Mouse (Mus musculus) CH12F3 (cell line): Measurements from ENCODE around the gene Dok3.

Source experiments
- in situ Hi-C: fragments of 300-500 bp; cut with MboI; formaldehyde crosslinking; loops from 2 replicates; pipeline ENCODE4 v1.14.3; 2020; ENCODE audit warnings: low sequenced_read_pairs

Dok3 gene

DNA sequence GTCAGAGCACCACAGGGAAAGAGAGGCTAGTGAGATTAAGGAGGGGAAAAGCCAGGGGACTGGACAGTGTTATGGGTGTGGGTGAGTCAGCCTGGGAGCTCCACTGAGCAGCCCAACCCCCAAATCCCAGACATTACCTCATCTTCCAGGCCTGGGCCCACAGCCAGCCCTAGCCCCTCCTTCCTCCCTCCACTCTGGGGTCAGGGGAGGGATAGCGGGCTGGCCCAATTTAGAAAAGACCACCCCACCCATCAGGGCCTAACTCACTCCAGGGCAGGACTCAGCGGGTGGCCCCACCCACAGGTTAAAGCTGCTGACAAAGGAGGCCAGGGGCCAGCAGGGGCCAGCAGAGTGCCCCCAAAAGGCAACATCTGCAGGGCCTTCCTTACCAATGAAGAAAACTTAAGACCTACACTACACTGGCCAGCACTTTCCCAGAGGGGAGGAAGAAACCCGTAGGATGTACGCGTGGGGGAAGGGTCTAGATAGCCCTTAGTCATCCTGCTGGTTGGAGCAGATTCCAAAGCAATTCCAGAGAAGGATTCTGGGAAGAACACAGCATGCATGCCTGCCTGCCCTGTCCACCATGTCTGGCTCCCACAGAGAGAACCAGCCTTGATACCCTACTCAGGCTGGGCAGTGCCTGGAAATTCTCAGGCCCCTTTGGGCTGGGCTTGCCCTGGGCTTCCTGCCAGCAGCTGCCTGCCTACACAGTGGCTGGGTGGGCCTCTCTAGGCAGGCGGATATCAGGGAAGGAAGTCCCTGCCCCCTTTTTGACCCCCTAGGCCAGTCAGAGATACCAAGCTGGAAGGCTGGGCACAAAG lies 18.2 kb downstream of the Dok3 start:
- in situ Hi-C loops: no loop called here

DNA sequence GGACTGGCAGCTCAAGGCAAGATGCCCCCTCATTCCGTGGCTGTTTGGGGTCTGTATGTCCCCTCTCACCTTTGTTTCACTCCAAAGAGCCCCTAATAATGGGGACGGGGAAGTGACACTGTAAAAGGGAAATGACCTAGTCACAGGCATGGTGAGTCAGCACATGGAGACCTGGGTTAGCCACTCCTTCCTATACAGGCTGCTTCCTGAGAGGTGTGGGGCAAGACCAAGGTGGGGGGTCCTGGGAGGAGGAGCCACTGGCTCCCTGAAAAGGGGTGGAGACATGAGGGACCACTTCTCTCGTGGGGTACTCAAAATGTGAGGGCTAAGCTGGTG lies 18.8 kb downstream of the Dok3 start:
- in situ Hi-C loops: no loop called here

GRCm38 (mm10) chr13:55508531-55508930 lies 20.6 kb downstream of the Dok3 start:
- in situ Hi-C loops: no loop called here

GRCm38 (mm10) chr13:55507877-55508276 lies 21.2 kb downstream of the Dok3 start:
- in situ Hi-C loops: no loop called here

- in situ Hi-C loops: no loop called here
Observed at GRCm38 (mm10) chr13:55506697-55507096, 22.4 kb downstream of the Dok3 start.

GRCm38 (mm10) chr13:55505810-55506209 lies 23.3 kb downstream of the Dok3 start:
- in situ Hi-C loops: no loop called here

DNA sequence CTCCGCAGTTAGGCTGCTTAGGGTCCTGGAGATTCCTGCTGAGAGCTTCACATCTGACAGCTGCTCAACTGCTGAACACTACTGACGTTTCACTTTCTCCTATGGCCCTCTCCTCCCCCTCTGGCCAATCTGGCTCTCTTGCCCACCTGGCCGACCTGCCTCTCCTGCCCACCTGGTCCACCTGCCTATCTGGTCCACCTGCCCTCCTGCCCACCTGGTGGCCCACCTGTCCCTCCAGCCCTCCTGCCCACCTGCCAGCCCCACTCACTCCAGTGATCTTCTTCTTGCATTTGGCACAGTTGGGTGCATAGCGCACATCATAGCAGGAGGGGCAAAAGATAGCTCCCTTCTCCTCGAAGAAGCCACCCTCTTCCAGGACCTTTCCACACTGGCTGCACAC lies 24.7 kb downstream of the Dok3 start:
- in situ Hi-C loops: no loop called here

- in situ Hi-C loops: no loop called here
Observed at GRCm38 (mm10) chr13:55502405-55502804, 26.7 kb downstream of the Dok3 start.

DNA sequence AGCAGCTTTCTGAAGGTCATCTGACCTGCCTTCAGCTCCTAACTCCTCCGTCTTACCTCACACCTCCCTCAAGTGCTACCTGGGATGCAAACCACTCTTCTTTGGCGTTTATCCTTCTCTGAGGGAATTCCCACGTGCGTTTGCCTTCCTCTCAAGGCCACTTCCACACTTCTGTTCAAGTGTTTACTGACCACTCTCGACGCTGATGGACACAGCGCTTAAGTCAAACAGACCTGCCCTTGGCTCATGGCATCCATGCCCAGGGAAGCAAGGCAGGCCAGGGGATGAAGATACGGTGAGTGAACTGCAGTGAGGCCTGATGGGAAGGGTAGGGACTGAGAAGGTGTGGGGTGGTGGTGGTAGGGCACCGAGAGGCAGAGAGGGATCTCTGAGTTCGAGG lies 28.5 kb downstream of the Dok3 start:
- in situ Hi-C loops: no loop called here

- in situ Hi-C loops: no loop called here
Observed at GRCm38 (mm10) chr13:55498906-55499305, 30.2 kb downstream of the Dok3 start.

- in situ Hi-C loops: no loop called here
Observed at GRCm38 (mm10) chr13:55496661-55497060, 32.4 kb downstream of the Dok3 start.

- in situ Hi-C loops: no loop called here
Observed at GRCm38 (mm10) chr13:55495702-55496101, 33.4 kb downstream of the Dok3 start.

GRCm38 (mm10) chr13:55494883-55495621 lies 34.0 kb downstream of the Dok3 start:
- in situ Hi-C loops: no loop called here

DNA sequence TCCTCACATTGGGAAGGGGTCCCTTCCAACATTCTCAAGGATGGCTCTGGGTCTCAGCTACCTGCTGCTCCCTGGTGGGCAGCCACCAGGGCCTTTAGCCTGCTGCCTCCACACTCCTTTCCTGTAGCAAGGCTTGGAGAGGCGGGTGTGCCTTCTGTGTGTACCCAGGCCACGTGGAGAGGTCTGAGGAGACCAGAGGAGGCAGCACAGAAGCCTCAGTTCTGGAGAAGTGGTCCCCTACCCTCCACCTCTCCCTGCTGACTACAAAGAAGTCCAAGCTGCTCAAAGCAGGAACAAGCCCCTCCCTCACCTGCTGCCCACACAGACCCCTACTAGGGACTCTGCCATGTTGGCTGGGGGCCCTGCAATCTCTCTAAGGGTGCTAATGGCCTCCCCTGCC lies 34.8 kb downstream of the Dok3 start:
- in situ Hi-C loops: no loop called here

DNA sequence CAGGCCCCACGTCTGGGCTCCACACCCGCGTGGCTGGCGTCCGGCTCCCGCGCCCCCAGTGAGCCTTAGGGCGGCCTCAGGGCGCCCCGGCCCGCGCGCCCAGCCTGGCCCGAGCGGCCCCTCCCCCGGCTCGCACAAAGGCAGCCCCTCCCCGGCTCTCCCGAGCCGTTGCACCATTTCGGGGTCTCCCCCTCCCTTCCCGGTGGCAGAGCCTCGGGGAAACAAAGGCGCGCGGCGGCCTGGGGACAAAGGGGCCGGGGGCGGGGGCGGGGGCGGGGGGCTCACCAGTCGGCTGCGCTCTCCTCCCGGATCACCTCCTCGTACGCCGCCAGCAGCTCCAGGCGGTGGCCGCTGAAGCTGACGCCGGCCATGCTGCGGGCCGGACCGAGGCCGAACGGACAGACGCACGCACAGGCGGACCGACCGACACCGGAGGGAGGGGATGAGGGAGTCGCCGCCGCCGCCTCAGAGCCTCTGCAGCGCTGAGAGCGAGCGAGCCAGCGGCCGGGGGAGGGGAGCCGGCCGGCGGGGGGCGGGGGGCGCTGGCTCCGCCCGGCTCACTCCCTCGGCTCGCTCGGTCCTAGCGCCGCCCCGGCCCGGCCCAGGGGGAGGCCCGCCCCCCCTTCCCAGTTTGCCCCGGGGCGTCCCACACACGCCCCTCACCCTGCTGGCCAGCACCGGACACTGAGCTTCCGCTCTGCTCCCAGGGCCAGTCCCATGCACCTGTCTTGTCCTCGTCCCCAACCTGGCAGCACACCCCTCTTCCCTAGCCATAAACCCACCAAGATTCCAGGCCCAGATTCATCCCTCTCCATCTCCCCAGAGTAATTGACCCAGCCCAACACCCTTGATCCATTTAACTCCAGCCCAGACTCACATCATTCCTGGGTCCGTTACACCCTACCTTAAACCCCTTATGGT lies 41.3 kb downstream of the Dok3 start, which contains the start of gene Dbn1:
Gene Dbn1, minus strand, starts transcription at position 534 of the 921 bp plus-strand sequence.
- in situ Hi-C loops: no loop called here

GRCm38 (mm10) chr13:55486916-55487577 lies 42.0 kb downstream of the Dok3 start:
- in situ Hi-C loops: no loop called here

- in situ Hi-C loops: no loop called here
Observed at GRCm38 (mm10) chr13:55486029-55486794, 42.9 kb downstream of the Dok3 start.

- in situ Hi-C loops: no loop called here
Observed at GRCm38 (mm10) chr13:55484520-55485088, 44.5 kb downstream of the Dok3 start.

- in situ Hi-C loops: no loop called here
Observed at GRCm38 (mm10) chr13:55483593-55483992, 45.5 kb downstream of the Dok3 start.

DNA sequence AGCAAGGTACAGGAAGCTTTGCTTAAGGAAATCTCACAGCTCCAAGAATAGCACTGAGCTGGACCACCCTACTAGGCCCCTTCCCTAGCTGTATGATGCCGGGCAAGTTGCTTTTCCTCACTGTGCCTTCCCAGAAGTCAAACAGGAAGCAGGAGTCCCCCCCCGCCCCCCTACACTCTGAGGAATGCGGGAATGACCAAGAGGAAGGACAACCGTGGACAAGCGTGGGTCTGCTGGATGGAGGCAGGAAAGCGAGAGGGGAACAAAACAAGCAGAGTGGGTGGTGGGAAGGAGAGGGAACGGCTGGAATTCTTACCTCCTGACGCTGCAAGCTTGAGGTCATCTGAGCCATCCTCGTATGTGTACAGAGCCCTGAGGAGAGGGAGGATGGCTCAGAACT lies 46.0 kb downstream of the Dok3 start:
- in situ Hi-C loops: no loop called here
